Mouse (Mus musculus) heart, embryonic 11.5 days (tissue): ENCODE results near the gene Cdh12. TPM values are rescaled to one million over a fixed set of nuclear protein-coding genes. Genes with fewer than 3 reads are reported as not detected.

ENCODE experiments used
- ATAC-seq: fragments of 200-750 bp; cut with Nextera tagmentation; replicated peaks from 2 replicates; pipeline ENCODE4 v1.8.0; 2017; ENCODE audit warnings: moderate library complexity; ENCODE audit not compliant: insufficient number of reproducible peaks, low FRiP score, low TSS enrichment
- H3K27ac ChIP-seq: fragments of 300-500 bp; sonication (generic); 2 replicates; pipeline ENCODE4 v1.5.1; 2014; ENCODE audit warnings: mild to moderate bottlenecking, low read depth, low read length
- H3K27me3 ChIP-seq: fragments of 300-500 bp; sonication (generic); 2 replicates; pipeline ENCODE4 v1.6.1; 2014; ENCODE audit warnings: mild to moderate bottlenecking, low read length, mixed read lengths; ENCODE audit not compliant: control insufficient read depth, insufficient read depth
- H3K36me3 ChIP-seq: fragments of 300-500 bp; sonication (generic); 2 replicates; pipeline ENCODE4 v1.6.1; 2014; ENCODE audit warnings: mild to moderate bottlenecking, low read length, moderate library complexity, mixed read lengths; ENCODE audit not compliant: control insufficient read depth, insufficient read depth
- H3K4me1 ChIP-seq: fragments of 300-500 bp; sonication (generic); 2 replicates; pipeline ENCODE4 v1.6.1; 2014; ENCODE audit warnings: low read length; ENCODE audit not compliant: control insufficient read depth, insufficient read depth
- H3K4me2 ChIP-seq: fragments of 300-500 bp; sonication (generic); 2 replicates; pipeline ENCODE4 v1.6.1; 2014; ENCODE audit warnings: mild to moderate bottlenecking, moderate library complexity
- H3K4me3 ChIP-seq: fragments of 300-500 bp; sonication (generic); 2 replicates; pipeline ENCODE4 v1.5.1; 2014; ENCODE audit warnings: low read depth, low read length
- H3K9ac ChIP-seq: fragments of 300-500 bp; sonication (generic); 2 replicates; pipeline ENCODE4 v1.6.1; 2014; ENCODE audit warnings: mild to moderate bottlenecking, low read depth, low read length, moderate library complexity
- H3K9me3 ChIP-seq: fragments of 300-500 bp; sonication (generic); replicated peaks from 2 replicates; pipeline ENCODE4 v1.6.1; 2016; ENCODE audit warnings: low read length; ENCODE audit not compliant: control insufficient read depth
- WGBS: fragments of 180-500 bp; shearing (Covaris S2); extraction: QIAGEN DNeasy Blood & Tissue Kit; methylation state at CpG from one replicate; pipeline ENCODE4 v1.1.7; 2014; ENCODE audit not compliant: insufficient replicate concordance; 5-methylcytosine and 5-hydroxymethylcytosine counted together
- polyA plus RNA-seq: library from polyadenylated mRNA; unstranded; fragments of >200 nt; fragmentation: Nextera tagmentation; extraction: Ambion mirVana; gene quantifications from 2 replicates; pipeline ENCODE4 v1.2.1, GENCODE M21; 2014

Gene Cdh12
- polyA plus RNA-seq, 1 experiment from 2014 or later: 0.04 TPM

- ATAC-seq: no peak
- H3K27me3 ChIP-seq: no peaks in the 10 kb centered on the region
- no peak overlapping the region for H3K4me2 ChIP-seq
- no peak overlapping the region for H3K4me3 ChIP-seq
- WGBS: 37% methylated on average over 4 of the region's 4 CpGs
- H3K9ac ChIP-seq: no peak overlapping the region
- no peak overlapping the region for H3K27ac ChIP-seq
- no peaks in the 10 kb centered on the region for H3K4me1 ChIP-seq
- H3K36me3 ChIP-seq: no peaks in the 10 kb centered on the region
- no peaks in the 10 kb centered on the region for H3K9me3 ChIP-seq
Measured at GRCm38 (mm10) chr15:20796999-20797398, 347.9 kb downstream of the Cdh12 start.

- Histone ChIP-seq H3K4me2 (no peak overlapping the region), H3K9ac (no peak overlapping the region), H3K4me1 (no peaks in the 10 kb centered on the region), H3K36me3 (no peaks in the 10 kb centered on the region), H3K27me3 (no peaks in the 10 kb centered on the region), H3K9me3 (no peaks in the 10 kb centered on the region), H3K4me3 (no peak overlapping the region), H3K27ac (no peak overlapping the region)
- no peak for ATAC-seq
- WGBS: 85% methylated on average over 2 of the region's 2 CpGs
Measured at GRCm38 (mm10) chr15:20798541-20798940, 349.5 kb downstream of the Cdh12 start.

GRCm38 (mm10) chr15:20835887-20836286 is 386.8 kb downstream of the Cdh12 start:
- no peak overlapping the region for H3K9ac ChIP-seq
- H3K9me3 ChIP-seq: no peaks in the 10 kb centered on the region
- H3K4me2 ChIP-seq: no peak overlapping the region
- no peak for ATAC-seq
- no peaks in the 10 kb centered on the region for H3K27me3 ChIP-seq
- no peaks in the 10 kb centered on the region for H3K4me1 ChIP-seq
- 51% methylated on average over 1 of the region's 1 CpGs for WGBS
- H3K4me3 ChIP-seq: no peak overlapping the region
- no peak overlapping the region for H3K27ac ChIP-seq
- H3K36me3 ChIP-seq: no peaks in the 10 kb centered on the region

GRCm38 (mm10) chr15:20836991-20837390 is 387.9 kb downstream of the Cdh12 start:
- H3K9me3 ChIP-seq: no peaks in the 10 kb centered on the region
- H3K36me3 ChIP-seq: no peaks in the 10 kb centered on the region
- no peak overlapping the region for H3K27ac ChIP-seq
- no peak overlapping the region for H3K4me3 ChIP-seq
- WGBS: 82% methylated on average over 3 of the region's 3 CpGs
- H3K27me3 ChIP-seq: no peaks in the 10 kb centered on the region
- no peaks in the 10 kb centered on the region for H3K4me1 ChIP-seq
- H3K4me2 ChIP-seq: no peak overlapping the region
- no peak for ATAC-seq
- H3K9ac ChIP-seq: no peak overlapping the region

- 86% methylated on average over 5 of the region's 5 CpGs for WGBS
- Histone ChIP-seq H3K27me3 (no peaks in the 10 kb centered on the region), H3K4me3 (no peak overlapping the region), H3K4me1 (no peaks in the 10 kb centered on the region), H3K9me3 (no peaks in the 10 kb centered on the region), H3K4me2 (no peak overlapping the region), H3K27ac (no peak overlapping the region), H3K9ac (no peak overlapping the region), H3K36me3 (no peaks in the 10 kb centered on the region)
- ATAC-seq: no peak
Measured at GRCm38 (mm10) chr15:20841479-20841878, 392.4 kb downstream of the Cdh12 start.

GRCm38 (mm10) chr15:20863076-20863475 is 414.0 kb downstream of the Cdh12 start:
- 39% methylated on average over 2 of the region's 2 CpGs for WGBS
- Histone ChIP-seq H3K4me3 (no peak overlapping the region), H3K4me2 (no peak overlapping the region), H3K27ac (no peak overlapping the region), H3K36me3 (no peaks in the 10 kb centered on the region), H3K9ac (no peak overlapping the region), H3K9me3 (no peaks in the 10 kb centered on the region), H3K4me1 (no peaks in the 10 kb centered on the region), H3K27me3 (no peaks in the 10 kb centered on the region)
- no peak for ATAC-seq

GRCm38 (mm10) chr15:20872518-20872917 is 423.5 kb downstream of the Cdh12 start:
- no peak overlapping the region for H3K4me3 ChIP-seq
- no peak overlapping the region for H3K4me2 ChIP-seq
- ATAC-seq: no peak
- WGBS: 76% methylated on average over 1 of the region's 1 CpGs
- H3K36me3 ChIP-seq: no peaks in the 10 kb centered on the region
- no peaks in the 10 kb centered on the region for H3K4me1 ChIP-seq
- no peaks in the 10 kb centered on the region for H3K27me3 ChIP-seq
- no peak overlapping the region for H3K9ac ChIP-seq
- H3K27ac ChIP-seq: no peak overlapping the region
- no peaks in the 10 kb centered on the region for H3K9me3 ChIP-seq

GRCm38 (mm10) chr15:20876993-20877392 is 427.9 kb downstream of the Cdh12 start:
- Histone ChIP-seq H3K27ac (no peak overlapping the region), H3K4me2 (no peak overlapping the region), H3K4me1 (no peaks in the 10 kb centered on the region), H3K36me3 (no peaks in the 10 kb centered on the region), H3K9ac (no peak overlapping the region), H3K9me3 (no peaks in the 10 kb centered on the region), H3K27me3 (no peaks in the 10 kb centered on the region), H3K4me3 (no peak overlapping the region)
- WGBS: 90% methylated on average over 2 of the region's 2 CpGs
- no peak for ATAC-seq

GRCm38 (mm10) chr15:20893471-20893870 is 444.4 kb downstream of the Cdh12 start:
- H3K4me3 ChIP-seq: no peak overlapping the region
- no peaks in the 10 kb centered on the region for H3K4me1 ChIP-seq
- ATAC-seq: no peak
- no peak overlapping the region for H3K27ac ChIP-seq
- H3K9me3 ChIP-seq: no peaks in the 10 kb centered on the region
- 74% methylated on average over 3 of the region's 3 CpGs for WGBS
- H3K9ac ChIP-seq: no peak overlapping the region
- no peaks in the 10 kb centered on the region for H3K36me3 ChIP-seq
- H3K27me3 ChIP-seq: no peaks in the 10 kb centered on the region
- no peak overlapping the region for H3K4me2 ChIP-seq
